ENCODE assay signal across 9 mouse cellular contexts in genomic region chr5:73168769-73169272, GRCm38 (mm10).
A peak's percentile ranks its signal among the peaks of the same experiment; 100 is the strongest.
DNase-seq lines count a peak whose midpoint lies in the region; ATAC-seq and TF ChIP-seq lines count a peak whose summit lies in the region.
"Had no signal": no experiment of that assay in that cellular context is flagged by ENCODE, and none has a peak within 500 bp of the region (broad histone marks: within the 10 kb centered on the region; RNA-seq: fewer than 3 reads in every experiment).

No protein-coding gene starts in this region.

- H3K4me2 ChIP-seq in forebrain, embryonic 15.5 days (replicated peaks): no peak overlapping the region
- H3K4me2 ChIP-seq in forebrain, embryonic 14.5 days (ENCODE audit: low read length): no peak overlapping the region
- no peak overlapping the region for H3K4me2 ChIP-seq in kidney, embryonic 14.5 days (replicated peaks; ENCODE audit: low read depth, low read length)
- H3K4me2 ChIP-seq in midbrain, embryonic 15.5 days: peak overlapping the region; percentile 24; the same call in 1 of the 2 replicates

- no peaks in the 10 kb centered on the region for H3K27me3 ChIP-seq in forebrain, embryonic 15.5 days
- H3K27me3 ChIP-seq in forebrain, embryonic 14.5 days (replicated peaks; ENCODE audit: control insufficient read depth, insufficient read depth, low read length): no peaks in the 10 kb centered on the region
- no peaks in the 10 kb centered on the region for H3K27me3 ChIP-seq in heart, adult 2 months (ENCODE audit: control insufficient read depth, insufficient read depth, low read length)
- H3K27me3 ChIP-seq in kidney, embryonic 14.5 days (ENCODE audit: control insufficient read depth, insufficient read depth, low read length): no peaks in the 10 kb centered on the region
- no peaks in the 10 kb centered on the region for H3K27me3 ChIP-seq in midbrain, embryonic 15.5 days (replicated peaks)

- H3K4me3 ChIP-seq in forebrain, embryonic 15.5 days: no peak overlapping the region
- H3K4me3 ChIP-seq in forebrain, embryonic 14.5 days (ENCODE audit: low read depth, low read length): no peak overlapping the region
- no peak overlapping the region for H3K4me3 ChIP-seq in heart, adult 2 months
- H3K4me3 ChIP-seq in kidney, embryonic 14.5 days (ENCODE audit: low read length): no peak overlapping the region
- H3K4me3 ChIP-seq in midbrain, embryonic 15.5 days: no peak overlapping the region
- H3K4me3 ChIP-seq: erythroblast, embryonic 14.5 days had no signal

- no peak for TF ChIP-seq EP300 in heart, adult 2 months (IDR thresholded peaks at IDR 0.05; ENCODE audit: insufficient read depth, low read depth, low read length)

- no peaks in the 10 kb centered on the region for H3K9me3 ChIP-seq in forebrain, embryonic 15.5 days
- H3K9me3 ChIP-seq in forebrain, embryonic 14.5 days (replicated peaks; ENCODE audit: control insufficient read depth, low read length): no peaks in the 10 kb centered on the region
- no peaks in the 10 kb centered on the region for H3K9me3 ChIP-seq in kidney, embryonic 14.5 days (ENCODE audit: control insufficient read depth, low read length)
- no peaks in the 10 kb centered on the region for H3K9me3 ChIP-seq in midbrain, embryonic 15.5 days

- H3K9ac ChIP-seq in forebrain, embryonic 15.5 days (replicated peaks): no peak overlapping the region
- H3K9ac ChIP-seq in forebrain, embryonic 14.5 days (ENCODE audit: low read length): no peak overlapping the region
- H3K9ac ChIP-seq in heart, adult 2 months (ENCODE audit: low read depth, low read length): no peak overlapping the region
- H3K9ac ChIP-seq in kidney, embryonic 14.5 days (ENCODE audit: low read depth, low read length): no peak overlapping the region
- 0 out of 2 replicates have a peak overlapping the region, but pooled peaks have one; percentile 6 for H3K9ac ChIP-seq in midbrain, embryonic 15.5 days

- no peak for TF ChIP-seq POLR2A in heart, adult 2 months (IDR thresholded peaks at IDR 0.05; ENCODE audit: insufficient read depth, low read depth, low read length)

- intact Hi-C loops in heart, adult 2 months (cut with DNase I): no loop called here

- TF ChIP-seq CTCF in heart, adult 2 months (IDR thresholded peaks at IDR 0.05): no peak

- H3K79me2 ChIP-seq in heart, adult 2 months (replicated peaks; ENCODE audit: control insufficient read depth, insufficient read depth, low read length): peaks cover 5% of the 10 kb centered on the region

- no peak for ATAC-seq in forebrain, embryonic 15.5 days (replicated peaks)
- no peak for ATAC-seq in forebrain, embryonic 14.5 days
- 0 out of 2 replicates have a peak, but pooled peaks have one; percentile 40 for ATAC-seq in kidney, embryonic 14.5 days (ENCODE audit: low FRiP score, low TSS enrichment)
- ATAC-seq in midbrain, embryonic 15.5 days (replicated peaks): 0 out of 2 replicates have a peak, but pooled peaks have one; percentile 30

- H3K27ac ChIP-seq in forebrain, embryonic 15.5 days (replicated peaks): peak overlapping the region; percentile 43
- no peak overlapping the region for H3K27ac ChIP-seq in forebrain, embryonic 14.5 days (ENCODE audit: low read depth, low read length)
- peak overlapping the region; percentile 15; the same call in 1 of the 2 replicates for H3K27ac ChIP-seq in heart, adult 2 months
- H3K27ac ChIP-seq in kidney, embryonic 14.5 days (ENCODE audit: low read depth, low read length): no peak overlapping the region
- H3K27ac ChIP-seq in midbrain, embryonic 15.5 days: peak overlapping the region; percentile 50; the same call in 1 of the 2 replicates

- 49% methylated on average over 5 of the region's 5 CpGs for WGBS in forebrain, embryonic 15.5 days
- WGBS in forebrain, embryonic 14.5 days: 67% methylated on average over 5 of the region's 5 CpGs
- WGBS in heart, adult 2 months: 24% methylated on average over 5 of the region's 5 CpGs
- WGBS in kidney, embryonic 14.5 days: 28% methylated on average over 5 of the region's 5 CpGs
- 66% methylated on average over 5 of the region's 5 CpGs for WGBS in midbrain, embryonic 15.5 days

- no peaks in the 10 kb centered on the region for H3K36me3 ChIP-seq in forebrain, embryonic 15.5 days
- H3K36me3 ChIP-seq in forebrain, embryonic 14.5 days (ENCODE audit: control insufficient read depth, insufficient read depth, low read length): no peaks in the 10 kb centered on the region
- H3K36me3 ChIP-seq in heart, adult 2 months (ENCODE audit: control insufficient read depth, insufficient read depth, low read length): no peaks in the 10 kb centered on the region; the same call in none of the 2 replicates
- H3K36me3 ChIP-seq in kidney, embryonic 14.5 days (ENCODE audit: control insufficient read depth, insufficient read depth, low read length): no peaks in the 10 kb centered on the region
- no peaks in the 10 kb centered on the region for H3K36me3 ChIP-seq in midbrain, embryonic 15.5 days (replicated peaks)

- no peak for DNase-seq in forebrain, embryonic 14.5 days (ENCODE audit: low spot score)
- DNase-seq in heart, adult 2 months: peak in 1 of 2 experiments; percentile 33
- DNase-seq in frontal cortex, postnatal 14 days (ENCODE audit: low spot score in 2 of 2): no peak
- no peak for DNase-seq in ovary, postnatal 10 days (ENCODE audit: low spot score)
- no peak for DNase-seq in layer of hippocampus, postnatal 25 days (ENCODE audit: extremely low spot score in 1 of 2, low spot score in 1 of 2)

- H3K4me1 ChIP-seq in forebrain, embryonic 15.5 days: peaks cover 37% of the 10 kb centered on the region
- H3K4me1 ChIP-seq in forebrain, embryonic 14.5 days (ENCODE audit: control insufficient read depth, insufficient read depth, low read length): peaks cover 29% of the 10 kb centered on the region
- H3K4me1 ChIP-seq in heart, adult 2 months (ENCODE audit: control insufficient read depth, insufficient read depth, low read length): peaks cover 10% of the 10 kb centered on the region
- peaks cover 34% of the 10 kb centered on the region for H3K4me1 ChIP-seq in kidney, embryonic 14.5 days (ENCODE audit: control insufficient read depth, insufficient read depth, low read length)
- peaks cover 28% of the 10 kb centered on the region for H3K4me1 ChIP-seq in midbrain, embryonic 15.5 days

Comparison
In these comparisons a context has a peak if more than half of its experiments do, and no peak if none do; other contexts are left out.
1. H3K27ac ChIP-seq: peak in forebrain, embryonic 15.5 days (single experiment), heart, adult 2 months (single experiment) and midbrain, embryonic 15.5 days (single experiment); none in forebrain, embryonic 14.5 days (single experiment) and kidney, embryonic 14.5 days (single experiment).
2. ATAC-seq: peak in kidney, embryonic 14.5 days (single experiment) and midbrain, embryonic 15.5 days (single experiment); none in forebrain, embryonic 15.5 days (single experiment) and forebrain, embryonic 14.5 days (single experiment).